Mouse (Mus musculus) midbrain, postnatal 0 days (tissue): ENCODE measurements around the gene Osbpl5. TPM values are rescaled to one million over a fixed set of nuclear protein-coding genes. Genes with fewer than 3 reads are reported as not detected.

Experiments used
- ATAC-seq: fragments of 200-750 bp; cut with Nextera tagmentation; 2 replicates; pipeline ENCODE4 v1.8.0; 2017; ENCODE audit warnings: moderate number of reproducible peaks, mild to moderate bottlenecking, moderate TSS enrichment, moderate library complexity; ENCODE audit not compliant: low FRiP score
- DNase-seq: peaks from one replicate; pipeline ENCODE4 v3.0.0-alpha.2; 2015; ENCODE audit warnings: low spot score
- H3K27ac ChIP-seq: fragments of 300-500 bp; sonication (generic); 2 replicates; pipeline ENCODE4 v1.5.1; 2014; ENCODE audit warnings: low read depth, mild to moderate bottlenecking, low read length, mixed read lengths
- H3K27me3 ChIP-seq: fragments of 300-500 bp; sonication (generic); 2 replicates; pipeline ENCODE4 v1.6.1; 2014; ENCODE audit warnings: low read length, control low read depth, mixed read lengths; ENCODE audit not compliant: insufficient read depth
- H3K36me3 ChIP-seq: fragments of 300-500 bp; sonication (generic); 2 replicates; pipeline ENCODE4 v1.6.1; 2014; ENCODE audit warnings: low read length, control low read depth, mixed read lengths; ENCODE audit not compliant: insufficient read depth
- H3K4me1 ChIP-seq: fragments of 300-500 bp; sonication (generic); 2 replicates; pipeline ENCODE4 v1.6.1; 2014; ENCODE audit warnings: mild to moderate bottlenecking, control low read depth, antibody characterized with exemption, low read length, mixed read lengths; ENCODE audit not compliant: insufficient read depth
- H3K4me2 ChIP-seq: fragments of 300-500 bp; sonication (generic); 2 replicates; pipeline ENCODE4 v1.6.1; 2014; ENCODE audit warnings: low read depth, mild to moderate bottlenecking, low read length, mixed read lengths; ENCODE audit not compliant: poor library complexity, severe bottlenecking
- H3K4me3 ChIP-seq: fragments of 300-500 bp; sonication (generic); 2 replicates; pipeline ENCODE4 v1.5.1; 2014; ENCODE audit warnings: low read depth, mild to moderate bottlenecking, low read length, moderate library complexity
- H3K9ac ChIP-seq: fragments of 300-500 bp; sonication (generic); replicated peaks from 2 replicates; pipeline ENCODE4 v1.6.1; 2014; ENCODE audit warnings: mild to moderate bottlenecking, low read length, moderate library complexity, mixed read lengths; ENCODE audit not compliant: poor library complexity, severe bottlenecking
- H3K9me3 ChIP-seq: fragments of 300-500 bp; sonication (generic); 2 replicates; pipeline ENCODE4 v1.6.1; 2016; ENCODE audit warnings: low read length, control low read depth
- CTCF ChIP-seq: IDR thresholded peaks from 2 replicates; pipeline ENCODE4 v1.5.1; 2016; ENCODE audit warnings: antibody characterized with exemption, mild to moderate bottlenecking
- WGBS: fragments of 180-500 bp; shearing (Covaris S2); extraction: QIAGEN DNeasy Blood & Tissue Kit; methylation state at CpG from one replicate; pipeline ENCODE4 v1.1.7; 2014; 5-methylcytosine and 5-hydroxymethylcytosine counted together
- polyA plus RNA-seq: library from polyadenylated mRNA; unstranded; fragments of >200 nt; fragmentation: Nextera tagmentation; extraction: Ambion mirVana; gene quantifications from 2 replicates; pipeline ENCODE4 v1.2.1, GENCODE M21; 2015
- total RNA-seq: library from RNA; depleted of rRNA; stranded (reverse); fragments of >200 nt; gene quantifications from 2 replicates; pipeline ENCODE4 v1.2.3, GENCODE M21; 2014

The Osbpl5 gene
- total and polyA plus RNA-seq, 2 experiments from 2014 or later = 26.7 to 52.6 TPM

GRCm38 (mm10) chr7:143711381-143711780 lies 45.4 kb downstream of the Osbpl5 start:
- no peak for ATAC-seq
- Histone ChIP-seq H3K36me3 (peaks cover 56% of the 10 kb centered on the region), H3K9ac (no peak overlapping the region), H3K4me1 (no peaks in the 10 kb centered on the region), H3K9me3 (no peaks in the 10 kb centered on the region), H3K27ac (no peak overlapping the region), H3K4me3 (no peak overlapping the region), H3K27me3 (no peaks in the 10 kb centered on the region), H3K4me2 (no peak overlapping the region)
- 83% methylated on average over 7 of the region's 7 CpGs for WGBS
- no peak for DNase-seq
- TF ChIP-seq CTCF = no peak

DNA sequence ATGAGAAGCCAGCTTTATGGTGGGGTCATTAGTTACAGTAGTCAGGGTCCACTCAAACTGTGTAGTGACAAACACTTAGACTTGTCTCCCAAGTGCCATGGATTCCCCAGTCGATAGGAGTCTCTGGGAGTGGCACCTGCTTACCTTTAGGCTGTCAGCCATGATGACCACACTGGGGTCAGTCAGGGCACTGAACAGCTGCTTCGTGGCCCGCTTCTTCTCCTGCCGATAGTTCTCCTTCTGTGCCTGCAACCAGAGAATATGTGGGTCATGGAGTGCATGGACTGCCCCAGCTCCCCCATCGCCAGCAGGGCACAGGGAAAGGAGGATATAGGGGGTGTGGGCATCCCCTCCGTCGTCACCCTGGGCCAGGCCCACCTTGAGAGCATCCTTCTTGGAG lies 47.4 kb downstream of the Osbpl5 start:
- no peak for TF ChIP-seq CTCF
- H3K4me2 ChIP-seq = no peak overlapping the region
- H3K27me3 ChIP-seq = no peaks in the 10 kb centered on the region
- WGBS = 95% methylated on average over 7 of the region's 7 CpGs
- H3K27ac ChIP-seq = no peak overlapping the region
- H3K9me3 ChIP-seq = no peaks in the 10 kb centered on the region
- H3K4me1 ChIP-seq = no peaks in the 10 kb centered on the region
- DNase-seq (no peak), ATAC-seq (no peak)
- H3K36me3 ChIP-seq = peaks cover 54% of the 10 kb centered on the region
- H3K9ac ChIP-seq = no peak overlapping the region
- no peak overlapping the region for H3K4me3 ChIP-seq

- H3K4me3 ChIP-seq = no peak overlapping the region
- no peak overlapping the region for H3K9ac ChIP-seq
- peaks cover 61% of the 10 kb centered on the region for H3K36me3 ChIP-seq
- peak; percentile 100 for TF ChIP-seq CTCF
- WGBS = 38% methylated on average over 7 of the region's 7 CpGs
- H3K9me3 ChIP-seq = no peaks in the 10 kb centered on the region
- ATAC-seq = peak; percentile 75; the same call in 1 of the 2 replicates
- H3K27me3 ChIP-seq = no peaks in the 10 kb centered on the region
- DNase-seq = peak; percentile 98
- no peaks in the 10 kb centered on the region for H3K4me1 ChIP-seq
- H3K27ac ChIP-seq = peak overlapping the region; percentile 3; the same call in 1 of the 2 replicates
- no peak overlapping the region for H3K4me2 ChIP-seq
Observed at GRCm38 (mm10) chr7:143706697-143707438, 49.9 kb downstream of the Osbpl5 start.

DNA sequence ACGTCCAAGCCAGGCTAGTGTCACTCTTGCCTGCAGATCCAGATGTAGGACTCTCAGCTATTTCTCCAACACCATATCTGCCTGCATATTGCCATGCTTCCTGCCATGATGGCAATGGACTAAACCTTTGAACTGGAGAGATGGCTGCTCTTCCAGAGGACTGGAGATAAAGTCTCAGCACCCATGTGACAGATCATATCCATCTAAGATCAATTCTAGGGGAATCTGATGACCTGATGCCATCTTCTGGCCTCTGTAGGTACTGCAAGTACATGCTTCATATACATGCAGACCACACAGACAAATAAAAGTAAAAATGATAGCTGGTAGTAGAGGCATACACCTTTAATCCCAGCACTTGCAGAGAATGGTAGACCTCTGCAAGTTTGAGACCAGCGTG lies 60.6 kb downstream of the Osbpl5 start:
- ATAC-seq = no peak
- Histone ChIP-seq H3K9ac (no peak overlapping the region), H3K9me3 (no peaks in the 10 kb centered on the region), H3K4me2 (no peak overlapping the region), H3K27ac (no peak overlapping the region), H3K4me1 (no peaks in the 10 kb centered on the region), H3K4me3 (no peak overlapping the region), H3K27me3 (no peaks in the 10 kb centered on the region), H3K36me3 (peaks cover 83% of the 10 kb centered on the region)
- DNase-seq = peak; percentile 47
- TF ChIP-seq CTCF = peak; percentile 70
- WGBS = 79% methylated on average over 2 of the region's 2 CpGs

GRCm38 (mm10) chr7:143694550-143694949 lies 62.2 kb downstream of the Osbpl5 start:
- Histone ChIP-seq H3K36me3 (peaks cover 83% of the 10 kb centered on the region), H3K4me3 (no peak overlapping the region), H3K9ac (no peak overlapping the region), H3K4me1 (no peaks in the 10 kb centered on the region), H3K9me3 (no peaks in the 10 kb centered on the region), H3K27ac (no peak overlapping the region), H3K4me2 (no peak overlapping the region), H3K27me3 (no peaks in the 10 kb centered on the region)
- ATAC-seq = no peak
- no peak for DNase-seq
- WGBS = 100% methylated on average over 7 of the region's 7 CpGs
- TF ChIP-seq CTCF = no peak

DNA sequence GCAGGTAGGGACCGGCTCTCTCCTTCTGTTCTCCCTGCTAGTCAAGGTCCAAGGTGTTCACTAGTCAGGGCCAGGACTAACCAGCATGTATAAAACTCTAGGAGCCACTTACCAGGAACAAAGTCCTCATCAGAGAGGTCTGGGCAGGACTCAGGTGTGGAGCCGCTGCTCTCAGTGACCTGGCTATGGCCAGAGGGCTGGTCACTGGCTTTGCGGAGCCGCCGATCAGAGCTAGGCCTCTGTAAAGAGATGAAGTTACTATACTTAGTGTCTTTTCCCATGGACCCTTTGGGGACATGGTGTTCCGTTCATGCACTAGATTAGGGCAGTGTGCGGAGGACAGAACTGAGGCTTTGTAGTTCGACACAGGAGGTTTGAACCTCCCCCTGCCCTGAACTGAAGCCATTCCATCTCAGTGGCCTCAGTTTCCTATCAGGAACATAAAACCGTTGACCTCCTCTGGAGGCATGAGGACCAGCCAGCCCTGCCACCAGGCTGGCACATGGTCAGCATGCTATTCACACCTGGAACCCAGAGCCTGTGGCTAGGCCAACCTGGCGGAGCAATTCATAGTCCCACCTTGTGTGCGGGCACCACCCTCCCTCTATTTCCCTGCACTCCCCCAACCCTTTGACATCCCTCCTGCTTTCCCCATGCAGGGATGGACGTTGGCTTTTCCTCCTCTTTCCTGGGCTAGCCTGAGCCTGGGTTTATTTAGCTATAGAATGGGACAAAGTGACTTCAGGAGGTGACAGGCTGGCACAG lies 63.9 kb downstream of the Osbpl5 start:
- Histone ChIP-seq H3K36me3 (peaks cover 87% of the 10 kb centered on the region), H3K4me2 (no peak overlapping the region), H3K4me1 (no peaks in the 10 kb centered on the region), H3K27ac (no peak overlapping the region), H3K9me3 (no peaks in the 10 kb centered on the region), H3K4me3 (no peak overlapping the region), H3K9ac (no peak overlapping the region), H3K27me3 (no peaks in the 10 kb centered on the region)
- 90% methylated on average over 12 of the region's 12 CpGs for WGBS
- no peak for TF ChIP-seq CTCF
- DNase-seq (no peak), ATAC-seq (no peak)
